Mouse (Mus musculus) erythroblast, embryonic 14.5 days (primary cell): Measurements from ENCODE around the gene Zfp618.

Experiments used
- GATA1 ChIP-seq: IDR thresholded peaks from 2 replicates; pipeline ENCODE4 v1.6.1; 2012; ENCODE audit warnings: low read length, inconsistent platforms, mixed read lengths
- TAL1 ChIP-seq: IDR thresholded peaks from 3 replicates; pipeline ENCODE4 v1.6.1; 2012; ENCODE audit warnings: low read length, inconsistent platforms, mixed read lengths

DNA sequence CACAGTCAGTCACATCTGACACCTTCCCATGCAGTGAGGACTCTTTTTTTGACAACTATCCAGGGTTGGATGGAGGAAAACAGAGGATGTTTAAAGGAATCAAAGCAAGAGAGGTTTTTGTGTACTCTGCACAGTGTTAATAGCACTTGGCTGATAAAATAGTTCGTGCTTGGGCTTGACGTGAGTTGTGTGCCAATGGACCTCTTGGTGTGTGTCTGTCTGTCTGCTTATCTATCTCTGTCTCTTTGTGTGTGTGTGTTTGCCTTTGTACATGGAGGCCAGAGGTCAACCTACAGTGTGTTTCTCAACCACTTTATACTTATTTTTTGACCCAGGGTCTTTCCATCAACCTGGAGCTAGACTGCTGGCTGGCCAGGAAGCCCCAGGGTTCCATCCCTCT is 27.8 kb downstream of the Zfp618 start:
- TF ChIP-seq GATA1 (no peak), TAL1 (no peak)
